Mouse (Mus musculus): ENCODE results near the gene Rgs19. TPM values are rescaled to one million over a fixed set of nuclear protein-coding genes. Genes with fewer than 3 reads are reported as not detected.

The Rgs19 gene
- total and polyA plus RNA-seq, 2 experiments from 2014 or later = 43.7 to 56.4 TPM

DNA sequence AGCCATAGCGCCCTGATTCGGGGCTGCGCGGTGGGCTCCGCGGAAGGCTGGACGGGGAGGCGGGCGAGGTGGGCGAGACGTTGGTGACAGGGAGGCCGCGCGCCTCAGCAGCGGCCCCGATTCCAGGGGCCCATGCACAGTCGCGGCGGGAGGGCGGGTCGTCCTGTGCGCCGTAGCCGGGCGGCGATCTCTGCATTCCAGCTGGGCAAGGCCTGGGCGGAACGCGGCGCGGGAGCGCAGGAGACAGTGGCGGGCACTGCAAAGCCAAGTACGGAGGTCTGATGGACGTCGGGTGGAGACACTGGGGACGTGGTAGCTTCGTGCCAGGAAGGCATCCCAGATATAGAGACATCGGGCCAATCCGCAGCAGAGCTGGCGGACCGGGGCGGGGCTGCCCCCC, 22.5 kb downstream of the Rgs19 start, which contains the start of gene Sox18:
TSS of gene Sox18 (minus strand) at position 315 of the 400 bp plus-strand sequence.
- Histone ChIP-seq H3K4me1 (ENCODE audit: insufficient read depth) (0 out of 2 replicates have a peak, but pooled peaks cover 8% of the 10 kb centered on the region), H3K36me3 (ENCODE audit: insufficient read depth) (no peaks in the 10 kb centered on the region), H3K9ac (peak within 1 kb of the TSS; percentile 51), H3K4me2 (ENCODE audit: low read depth) (peak within 1 kb of the TSS; percentile 66), H3K27ac (ENCODE audit: low read depth, low read length) (no peak within 1 kb of the TSS), H3K4me3 (ENCODE audit: low read depth, low read length) (peak within 1 kb of the TSS; percentile 43), H3K9me3 (ENCODE audit: low read length) (no peaks in the 10 kb centered on the region), H3K27me3 (ENCODE audit: insufficient read depth, low read length) (peaks cover 62% of the 10 kb centered on the region)
- ATAC-seq (peak; percentile 30), DNase-seq (no peak)
- TF ChIP-seq CTCF (IDR thresholded peaks at IDR 0.05; ENCODE audit: low read depth) = no peak
- WGBS = 5% methylated on average over 43 of the region's 43 CpGs

GRCm38 (mm10) chr2:181670913-181671311, 22.9 kb downstream of the Rgs19 start:
- peak; percentile 46 for ATAC-seq
- TF ChIP-seq CTCF (IDR thresholded peaks at IDR 0.05; ENCODE audit: low read depth) = no peak
- no peaks in the 10 kb centered on the region for H3K9me3 ChIP-seq (ENCODE audit: low read length)
- no peak overlapping the region for H3K27ac ChIP-seq (ENCODE audit: low read depth, low read length)
- H3K9ac ChIP-seq = peak overlapping the region; percentile 51
- DNase-seq = peak; percentile 56
- H3K4me2 ChIP-seq (ENCODE audit: low read depth) = peak overlapping the region; percentile 66
- H3K4me3 ChIP-seq (ENCODE audit: low read depth, low read length) = peak overlapping the region; percentile 43
- H3K36me3 ChIP-seq (ENCODE audit: insufficient read depth) = no peaks in the 10 kb centered on the region
- 0 out of 2 replicates have a peak, but pooled peaks cover 8% of the 10 kb centered on the region for H3K4me1 ChIP-seq (ENCODE audit: insufficient read depth)
- peaks cover 62% of the 10 kb centered on the region for H3K27me3 ChIP-seq (ENCODE audit: insufficient read depth, low read length)
- 3% methylated on average over 41 of the region's 41 CpGs for WGBS

GRCm38 (mm10) chr2:181670285-181670912, 23.4 kb downstream of the Rgs19 start:
- DNase-seq = no peak
- Histone ChIP-seq H3K4me1 (ENCODE audit: insufficient read depth) (0 out of 2 replicates have a peak, but pooled peaks cover 3% of the 10 kb centered on the region), H3K27me3 (ENCODE audit: insufficient read depth, low read length) (peaks cover 62% of the 10 kb centered on the region), H3K4me3 (ENCODE audit: low read depth, low read length) (peak overlapping the region; percentile 43), H3K9me3 (ENCODE audit: low read length) (no peaks in the 10 kb centered on the region), H3K36me3 (ENCODE audit: insufficient read depth) (no peaks in the 10 kb centered on the region), H3K4me2 (ENCODE audit: low read depth) (peak overlapping the region; percentile 66), H3K27ac (ENCODE audit: low read depth, low read length) (no peak overlapping the region), H3K9ac (peak overlapping the region; percentile 51; the same call in 1 of the 2 replicates)
- peak; percentile 31 for TF ChIP-seq CTCF (IDR thresholded peaks at IDR 0.05; ENCODE audit: low read depth)
- peak; percentile 21; the same call in 1 of the 2 replicates for ATAC-seq
- whole genome bisulfite sequencing = 6% methylated on average over 56 of the region's 56 CpGs

DNA sequence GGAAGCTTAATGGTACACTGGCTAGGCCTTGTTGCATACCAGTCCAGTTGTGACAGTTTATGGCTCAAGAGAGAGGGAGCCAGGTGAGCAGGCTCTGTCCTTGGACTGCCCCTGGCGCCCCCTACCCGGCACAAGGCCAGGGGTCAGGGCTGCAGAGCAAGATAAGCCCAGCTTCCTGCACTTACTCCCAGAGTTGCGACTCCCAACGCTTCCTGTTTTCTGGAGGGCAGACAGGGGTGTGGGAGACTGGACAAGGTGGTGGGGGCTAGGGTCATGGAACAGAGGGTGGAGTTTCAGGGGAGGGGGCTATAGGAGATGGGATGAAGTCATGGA, 30.5 kb downstream of the Rgs19 start:
- peaks cover 6% of the 10 kb centered on the region for H3K27me3 ChIP-seq (ENCODE audit: insufficient read depth, low read length)
- no peaks in the 10 kb centered on the region for H3K4me1 ChIP-seq (ENCODE audit: insufficient read depth)
- H3K27ac ChIP-seq (ENCODE audit: low read depth, low read length) = no peak overlapping the region
- TF ChIP-seq CTCF (IDR thresholded peaks at IDR 0.05; ENCODE audit: low read depth) = no peak
- WGBS = 35% methylated on average over 4 of the region's 4 CpGs
- no peaks in the 10 kb centered on the region for H3K36me3 ChIP-seq (ENCODE audit: insufficient read depth)
- no peak overlapping the region for H3K4me2 ChIP-seq (ENCODE audit: low read depth)
- H3K4me3 ChIP-seq (ENCODE audit: low read depth, low read length) = no peak overlapping the region
- H3K9me3 ChIP-seq (ENCODE audit: low read length) = no peaks in the 10 kb centered on the region
- H3K9ac ChIP-seq = no peak overlapping the region
- DNase-seq (no peak), ATAC-seq (no peak)

GRCm38 (mm10) chr2:181662620-181663297, 31.0 kb downstream of the Rgs19 start:
- no peaks in the 10 kb centered on the region for H3K4me1 ChIP-seq (ENCODE audit: insufficient read depth)
- H3K9ac ChIP-seq = no peak overlapping the region
- no peaks in the 10 kb centered on the region for H3K36me3 ChIP-seq (ENCODE audit: insufficient read depth)
- H3K9me3 ChIP-seq (ENCODE audit: low read length) = no peaks in the 10 kb centered on the region
- ATAC-seq (no peak), DNase-seq (no peak)
- H3K4me3 ChIP-seq (ENCODE audit: low read depth, low read length) = no peak overlapping the region
- no peak overlapping the region for H3K4me2 ChIP-seq (ENCODE audit: low read depth)
- TF ChIP-seq CTCF (IDR thresholded peaks at IDR 0.05; ENCODE audit: low read depth) = no peak
- WGBS = 87% methylated on average over 3 of the region's 3 CpGs
- no peak overlapping the region for H3K27ac ChIP-seq (ENCODE audit: low read depth, low read length)
- peaks cover under 1% of the 10 kb centered on the region for H3K27me3 ChIP-seq (ENCODE audit: insufficient read depth, low read length)

DNA sequence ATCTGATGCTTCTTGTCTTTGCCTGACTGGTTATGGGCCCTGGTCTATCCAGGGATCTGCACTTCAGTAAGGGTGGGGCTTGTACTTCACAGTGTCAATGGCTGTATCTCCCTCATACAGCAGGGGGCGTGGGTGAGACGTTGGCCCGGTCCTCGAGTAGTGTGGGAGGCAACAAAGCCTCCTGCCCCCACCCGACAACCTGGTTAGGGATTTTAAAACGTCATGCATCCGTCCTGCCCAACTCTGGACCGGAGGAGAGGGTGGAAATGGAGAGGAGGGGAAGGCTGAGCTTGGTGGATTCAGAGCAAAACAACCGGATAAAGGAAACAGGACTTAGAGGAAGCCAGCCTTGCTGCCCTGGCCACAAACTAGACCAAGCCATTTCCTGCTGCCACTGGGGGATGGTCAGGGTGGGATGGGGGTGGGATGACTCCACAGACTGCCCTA, 34.1 kb downstream of the Rgs19 start:
- no peak overlapping the region for H3K4me2 ChIP-seq (ENCODE audit: low read depth)
- H3K9ac ChIP-seq = no peak overlapping the region
- no peaks in the 10 kb centered on the region for H3K27me3 ChIP-seq (ENCODE audit: insufficient read depth, low read length)
- 10% methylated on average over 9 of the region's 9 CpGs for WGBS
- no peaks in the 10 kb centered on the region for H3K4me1 ChIP-seq (ENCODE audit: insufficient read depth)
- ATAC-seq (peak; percentile 93), DNase-seq (peak; percentile 73)
- peaks cover 25% of the 10 kb centered on the region for H3K36me3 ChIP-seq (ENCODE audit: insufficient read depth)
- H3K4me3 ChIP-seq (ENCODE audit: low read depth, low read length) = no peak overlapping the region
- H3K9me3 ChIP-seq (ENCODE audit: low read length) = no peaks in the 10 kb centered on the region
- H3K27ac ChIP-seq (ENCODE audit: low read depth, low read length) = no peak overlapping the region
- TF ChIP-seq CTCF (IDR thresholded peaks at IDR 0.05; ENCODE audit: low read depth) = peak; percentile 79

- no peak for TF ChIP-seq CTCF (IDR thresholded peaks at IDR 0.05; ENCODE audit: low read depth)
- no peaks in the 10 kb centered on the region for H3K4me1 ChIP-seq (ENCODE audit: insufficient read depth)
- no peak overlapping the region for H3K27ac ChIP-seq (ENCODE audit: low read depth, low read length)
- H3K36me3 ChIP-seq (ENCODE audit: insufficient read depth) = peaks cover 28% of the 10 kb centered on the region
- peak; percentile 45 for ATAC-seq
- WGBS = 36% methylated on average over 17 of the region's 17 CpGs
- H3K9me3 ChIP-seq (ENCODE audit: low read length) = no peaks in the 10 kb centered on the region
- no peak overlapping the region for H3K9ac ChIP-seq
- H3K4me3 ChIP-seq (ENCODE audit: low read depth, low read length) = no peak overlapping the region
- DNase-seq = peak; percentile 16
- no peak overlapping the region for H3K4me2 ChIP-seq (ENCODE audit: low read depth)
- H3K27me3 ChIP-seq (ENCODE audit: insufficient read depth, low read length) = no peaks in the 10 kb centered on the region
Measured at GRCm38 (mm10) chr2:181658930-181659555, 34.7 kb downstream of the Rgs19 start.
